Mouse (Mus musculus) adrenal gland, postnatal 14 days (tissue): ENCODE data around the gene Irx1. TPM values are rescaled to one million over a fixed set of nuclear protein-coding genes. Genes with fewer than 3 reads are reported as not detected.

Experiments
- DNase-seq: peaks from one replicate; pipeline ENCODE4 v3.0.0; 2021; ENCODE audit warnings: mixed read lengths
- long read RNA-seq, 2 experiments: library from polyadenylated mRNA; stranded (forward); transcript quantifications; one replicate each; pipeline ENCODE4 v2.0.0; 2021
- total RNA-seq: library from RNA; stranded (reverse); gene quantifications from 2 replicates; pipeline ENCODE4 v1.2.3, GENCODE M21; 2021

Gene Irx1
- total RNA-seq = 0.41 TPM in 1 of 2 replicates, not detected in the other
- long read RNA-seq, experiment 1 = 0 reads
- long read RNA-seq, experiment 2 = 0 reads

DNA sequence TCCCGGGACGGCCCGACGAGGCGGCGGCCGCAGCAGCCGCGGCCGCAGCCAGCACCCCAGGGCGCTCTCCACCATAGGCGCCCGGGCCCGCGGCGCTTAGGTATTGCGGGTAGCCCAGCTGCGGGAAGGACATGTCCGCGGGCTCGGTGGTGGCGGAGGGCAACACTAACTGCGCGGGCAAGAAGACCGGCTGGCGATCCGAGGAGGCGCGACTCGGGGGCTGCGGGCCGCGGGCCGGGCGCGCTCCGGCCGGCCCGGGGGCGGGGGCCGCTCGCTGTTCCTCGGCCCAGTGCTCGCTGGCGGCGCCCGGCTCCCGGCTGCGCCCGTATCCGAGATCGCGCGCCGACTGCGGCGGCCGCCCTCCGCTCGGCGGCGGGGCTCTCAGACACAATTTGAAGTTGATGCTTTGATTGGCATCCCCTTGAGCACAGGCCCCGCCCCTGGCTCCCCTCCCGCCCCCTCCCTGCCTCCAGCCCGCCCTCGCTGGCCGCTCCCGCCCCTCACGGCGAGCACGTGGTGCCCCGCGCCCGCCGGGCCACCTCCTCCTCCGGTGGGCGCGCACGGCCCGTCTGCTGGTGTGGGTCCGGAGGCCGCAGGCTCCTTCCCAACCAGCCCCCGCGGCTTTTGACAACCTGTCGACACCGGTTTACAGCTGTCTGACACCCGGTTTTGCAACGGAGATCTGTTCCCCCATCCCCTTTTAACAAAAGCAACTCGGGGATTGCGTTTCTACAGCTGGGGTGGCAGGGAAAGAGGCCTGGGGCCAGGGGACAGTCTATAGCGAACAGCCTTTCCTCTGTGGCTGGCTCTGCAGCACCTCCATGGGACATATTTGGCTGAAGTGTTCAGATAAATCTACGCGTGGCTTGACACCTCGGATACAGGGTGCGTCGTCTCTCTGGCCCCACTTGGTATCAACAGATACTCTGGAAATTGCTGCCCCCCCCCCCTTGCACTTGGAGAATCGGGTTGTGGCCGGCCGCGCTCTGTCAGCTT, at the start of gene Irx1:
Irx1 (minus strand) TSS at position 368 of the 996 bp plus-strand sequence.
- no peak for DNase-seq

GRCm38 (mm10) chr13:71979932-71980655, 16.6 kb upstream of the Irx1 start:
- no peak for DNase-seq

- no peak for DNase-seq
Measured at GRCm38 (mm10) chr13:71975753-71976152, 12.2 kb upstream of the Irx1 start.

GRCm38 (mm10) chr13:71968286-71968685, 4.8 kb upstream of the Irx1 start:
- DNase-seq = no peak

- no peak for DNase-seq
Measured at GRCm38 (mm10) chr13:71967341-71968250, 4.1 kb upstream of the Irx1 start.

DNA sequence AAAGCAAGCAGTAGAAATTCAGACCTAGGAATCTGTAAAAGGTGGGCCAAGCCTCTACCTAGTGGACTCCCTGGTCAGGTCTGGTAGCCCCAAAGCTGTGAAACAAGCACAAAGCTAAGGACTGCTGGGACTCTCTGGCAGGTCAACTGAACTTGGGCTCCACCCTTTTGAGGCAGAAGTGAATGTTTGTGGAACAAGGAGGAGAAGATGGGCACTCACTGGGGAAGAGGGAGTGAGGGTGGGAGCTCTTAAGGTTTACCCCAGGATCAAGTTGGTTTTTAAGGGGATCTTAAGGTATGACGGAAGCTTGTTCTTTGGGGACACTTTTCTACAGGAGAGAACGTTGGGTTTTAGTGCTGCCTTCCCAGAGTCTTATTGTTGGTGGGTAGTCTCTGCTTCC, 3.1 kb upstream of the Irx1 start:
- DNase-seq = no peak

DNA sequence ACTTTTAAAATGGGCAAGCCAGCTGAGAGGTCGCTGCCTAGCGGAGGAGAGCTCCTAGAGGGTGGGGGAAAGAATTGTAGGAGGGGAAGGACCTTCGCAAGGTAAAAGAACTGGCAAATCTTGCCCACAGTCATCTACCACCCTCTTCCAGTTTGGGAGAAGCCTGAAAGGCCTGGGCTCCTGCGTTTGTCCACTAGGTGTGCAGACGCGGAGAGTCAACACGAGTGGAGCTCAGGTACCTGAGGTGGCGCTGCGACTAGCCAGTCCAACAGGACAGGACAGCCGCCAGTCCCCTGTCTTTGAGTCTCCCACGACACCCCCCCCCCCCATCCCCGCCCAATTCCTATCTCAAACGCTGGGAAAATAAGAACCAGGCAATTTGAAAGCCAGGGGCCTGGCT, 843 bp upstream of the Irx1 start:
- no peak for DNase-seq

DNA sequence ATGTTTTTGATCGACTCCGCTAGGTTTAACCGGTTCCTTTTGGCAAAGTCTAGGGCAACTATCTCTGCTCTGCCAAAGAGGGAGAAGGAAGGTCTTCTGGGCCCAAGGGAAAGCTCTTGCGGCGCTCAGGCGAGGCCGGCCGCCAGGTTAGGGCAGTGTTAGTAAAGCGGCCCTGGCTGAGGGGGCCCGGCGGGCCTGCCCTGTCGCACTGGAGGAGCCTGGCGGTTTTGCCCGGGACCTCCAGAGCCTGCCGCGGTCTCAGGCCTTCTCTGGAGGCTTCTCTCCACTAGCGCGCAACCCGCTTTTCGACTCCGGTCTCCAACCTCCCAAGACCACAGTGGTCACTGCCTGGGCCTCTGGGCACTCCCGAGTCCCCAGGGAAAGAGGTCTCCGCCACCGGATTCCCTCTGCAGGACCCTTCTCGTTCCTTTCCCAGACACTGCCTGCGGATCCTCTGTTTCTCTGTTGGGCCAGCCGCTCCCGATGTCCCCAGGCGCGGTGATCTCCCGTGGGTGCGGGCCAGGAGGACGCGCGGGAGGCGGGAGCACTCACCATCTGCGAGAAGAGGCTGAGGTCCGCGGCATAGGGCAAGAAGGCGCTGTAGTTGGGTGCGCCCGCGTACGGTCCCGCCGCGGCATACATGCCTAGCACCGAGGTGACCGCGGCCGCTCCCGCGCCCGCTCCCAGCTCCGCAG, 715 bp downstream of the Irx1 start:
- DNase-seq = no peak

DNA sequence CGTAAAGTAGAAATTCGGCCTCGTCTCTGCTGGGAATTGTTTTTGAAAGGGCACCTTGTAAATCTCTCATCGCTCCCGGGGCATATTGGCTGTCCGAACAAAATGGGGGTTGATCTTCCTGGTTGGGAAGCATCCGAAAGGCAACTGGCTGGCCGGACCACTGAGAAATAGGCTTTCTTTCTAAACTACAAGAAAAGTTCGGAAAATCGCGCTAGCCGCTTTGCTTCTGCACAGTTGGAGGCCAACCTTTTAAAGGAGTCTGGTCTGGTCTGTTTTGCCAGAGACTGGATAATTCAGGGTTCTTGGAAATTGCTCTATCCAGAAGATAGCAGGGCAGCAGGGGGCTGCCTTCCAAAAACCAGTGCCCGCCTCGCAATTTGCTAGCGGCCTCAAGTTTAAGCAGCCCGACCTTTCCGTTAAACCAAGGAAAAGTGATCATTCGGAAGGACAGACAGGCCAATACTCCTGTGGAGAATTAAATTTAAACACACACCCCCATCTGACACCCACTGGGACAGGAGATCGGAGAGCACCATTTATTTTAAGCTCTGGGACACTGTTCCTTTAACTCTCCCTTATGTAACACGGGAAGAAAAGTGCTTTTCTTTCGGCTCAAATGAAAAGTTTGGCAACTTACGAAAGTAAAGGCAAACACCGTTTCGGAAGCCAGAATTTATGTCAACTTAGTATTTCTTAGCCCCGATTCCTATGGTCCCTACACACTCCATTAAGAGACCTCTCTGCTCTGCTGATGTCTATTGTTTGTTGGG, 1.4 kb downstream of the Irx1 start:
- no peak for DNase-seq

GRCm38 (mm10) chr13:71960846-71961735, 2.4 kb downstream of the Irx1 start:
- no peak for DNase-seq

DNA sequence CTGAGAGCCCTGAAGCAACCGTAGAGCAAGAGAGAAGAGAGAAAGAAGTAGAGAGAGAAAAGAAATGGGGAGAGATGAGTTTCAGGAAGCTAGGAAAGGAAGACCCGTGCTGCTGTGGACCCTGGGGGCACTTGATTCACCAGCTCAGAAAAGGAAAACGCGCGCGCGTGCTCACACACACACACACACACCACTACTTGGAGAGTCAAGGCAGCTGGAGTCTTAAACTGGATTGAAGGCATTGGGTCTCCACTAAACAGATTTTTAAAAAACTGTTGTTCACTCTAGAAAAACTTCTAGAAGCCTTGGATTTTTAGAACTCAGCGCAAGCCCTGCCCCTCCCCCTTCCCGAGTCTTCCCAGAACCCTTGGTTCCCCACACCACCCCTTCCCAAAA, 3.2 kb downstream of the Irx1 start:
- DNase-seq = no peak

DNA sequence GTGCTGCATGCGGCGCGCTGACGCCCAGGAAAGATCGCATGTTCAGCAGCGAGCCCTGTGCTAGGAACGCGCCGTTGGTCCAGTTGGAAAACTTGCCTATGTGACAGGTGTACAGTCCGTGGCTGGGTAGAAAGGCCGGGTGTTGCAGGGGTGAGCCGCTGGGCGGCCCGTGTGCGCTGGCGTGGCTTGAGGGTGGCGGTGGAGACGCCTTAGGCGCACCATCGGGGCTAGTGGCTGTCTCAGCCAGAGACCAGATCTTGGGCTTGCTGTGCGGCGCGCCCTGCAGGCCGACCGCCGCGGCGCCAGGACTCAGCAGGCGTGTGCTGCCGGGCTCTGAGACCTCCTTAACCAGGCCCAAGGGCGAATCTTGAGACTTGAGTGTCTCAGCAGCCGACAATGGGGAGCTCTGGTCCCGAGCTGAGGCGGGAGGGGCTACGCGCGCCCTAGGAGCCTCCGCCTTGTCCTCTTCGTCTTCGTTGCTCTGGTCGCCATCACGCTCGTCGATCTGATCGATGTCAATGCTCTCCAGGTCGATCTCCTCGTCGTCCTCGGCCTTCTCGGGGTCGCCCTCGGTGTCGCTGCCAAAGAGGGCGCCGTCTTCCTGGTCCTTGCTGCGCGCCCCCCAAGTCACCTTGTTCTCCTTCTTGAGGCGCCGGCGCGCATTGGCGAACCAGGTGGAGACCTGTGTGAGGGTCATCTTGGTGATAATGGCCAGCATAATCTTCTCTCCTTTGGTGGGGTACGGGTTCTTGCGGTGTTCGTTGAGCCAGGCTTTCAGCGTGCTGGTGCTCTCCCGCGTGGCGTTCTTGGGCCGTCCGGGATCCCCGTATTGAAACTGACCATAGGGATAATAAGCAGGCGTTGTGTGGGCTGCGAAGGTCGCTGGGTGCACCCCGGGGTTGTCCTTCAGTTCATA, 3.9 kb downstream of the Irx1 start:
- DNase-seq = no peak

- no peak for DNase-seq
Measured at GRCm38 (mm10) chr13:71958651-71959050, 4.9 kb downstream of the Irx1 start.

GRCm38 (mm10) chr13:71957811-71958351, 5.6 kb downstream of the Irx1 start:
- DNase-seq = no peak

DNA sequence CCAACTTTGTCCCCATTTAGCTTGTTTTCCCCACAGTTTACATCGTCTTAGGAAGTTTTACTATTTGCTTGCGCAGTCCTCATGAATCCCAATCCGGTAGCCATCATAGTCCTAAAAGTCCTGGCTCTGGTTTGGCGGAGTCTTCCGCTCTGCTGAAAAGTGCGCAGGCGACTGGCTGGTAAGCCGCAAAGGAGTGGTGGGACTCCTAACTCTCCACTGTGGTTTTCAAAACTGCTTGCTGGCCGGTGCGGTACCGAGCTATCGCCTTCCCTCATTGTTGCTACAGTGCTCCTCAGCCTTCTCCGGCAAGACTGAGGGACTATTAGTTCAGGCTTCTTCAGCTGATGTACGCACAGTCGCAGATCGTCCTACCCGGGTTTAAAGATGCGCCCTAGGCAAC, 6.4 kb downstream of the Irx1 start:
- DNase-seq = no peak

DNA sequence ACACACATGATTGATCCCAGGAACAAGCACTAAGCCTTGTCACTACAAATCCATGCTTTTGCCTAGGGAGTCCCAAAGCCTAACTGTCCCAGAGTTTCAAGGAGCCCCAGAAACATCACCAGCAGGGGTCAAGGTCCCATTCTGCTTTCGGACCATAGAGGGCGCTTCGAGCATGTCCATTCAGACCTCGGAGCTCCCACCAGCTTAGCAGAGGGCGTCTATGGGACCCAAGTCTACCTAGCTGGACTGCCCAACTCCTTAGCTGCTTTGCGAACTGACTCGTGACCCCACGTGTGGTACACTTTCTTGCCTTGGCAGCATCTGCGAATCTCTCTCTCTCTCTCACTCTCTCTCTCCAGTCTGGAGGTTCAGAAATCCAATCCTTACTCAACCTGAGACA, 7.0 kb downstream of the Irx1 start:
- DNase-seq = no peak

- no peak for DNase-seq
Measured at GRCm38 (mm10) chr13:71951966-71952365, 11.6 kb downstream of the Irx1 start.

GRCm38 (mm10) chr13:71949859-71950258, 13.7 kb downstream of the Irx1 start:
- no peak for DNase-seq
